In genomic region chrX:105228580-105228979, GRCm38 (mm10) we compare ENCODE assay signal across 15 mouse cellular contexts.
"Had no signal": no experiment of that assay in that cellular context is flagged by ENCODE, and none has a peak within 500 bp of the region (broad histone marks: within the 10 kb centered on the region; RNA-seq: fewer than 3 reads in every experiment).

No protein-coding gene starts in this region.

- H3K4me3 ChIP-seq: megakaryocyte, embryonic 14.5 days; midbrain, embryonic 13.5 days; midbrain, embryonic 15.5 days; neural tube, embryonic 12.5 days; stomach, embryonic 15.5 days had no signal

- H3K36me3 ChIP-seq: midbrain, embryonic 13.5 days; midbrain, embryonic 15.5 days; neural tube, embryonic 12.5 days; stomach, embryonic 15.5 days had no signal

- DNase-seq: lung, adult 18-20 months; lung, embryonic 14.5 days; lung, postnatal 10 days; lung, postnatal 4 days; right cerebral cortex, postnatal 14 days; thymus, adult 2 months; thymus, postnatal 25 days; thymus, postnatal 4 days had no signal

- H3K4me1 ChIP-seq: megakaryocyte, embryonic 14.5 days; midbrain, embryonic 13.5 days; midbrain, embryonic 15.5 days; neural tube, embryonic 12.5 days; stomach, embryonic 15.5 days had no signal

- H3K9me3 ChIP-seq: midbrain, embryonic 13.5 days; midbrain, embryonic 15.5 days; neural tube, embryonic 12.5 days; stomach, embryonic 15.5 days had no signal

- H3K4me2 ChIP-seq: lung, embryonic 14.5 days; midbrain, embryonic 11.5 days; midbrain, embryonic 13.5 days; midbrain, embryonic 15.5 days; neural tube, embryonic 12.5 days; stomach, embryonic 15.5 days had no signal

- ATAC-seq: midbrain, embryonic 13.5 days; midbrain, embryonic 15.5 days had no signal

- H3K9ac ChIP-seq: lung, embryonic 14.5 days; midbrain, embryonic 13.5 days; midbrain, embryonic 15.5 days; neural tube, embryonic 12.5 days; stomach, embryonic 15.5 days had no signal

- H3K27me3 ChIP-seq: neural tube, embryonic 12.5 days had no signal

- H3K27ac ChIP-seq: midbrain, embryonic 13.5 days; midbrain, embryonic 15.5 days; neural tube, embryonic 12.5 days; stomach, embryonic 15.5 days; stomach, postnatal 0 days had no signal
